Mouse (Mus musculus): Measurements from ENCODE around the gene Foxo6. TPM values are rescaled to one million over a fixed set of nuclear protein-coding genes. Genes with fewer than 3 reads are reported as not detected.
A peak's percentile ranks its signal among the peaks of the same experiment; 100 is the strongest.

Gene Foxo6
- polyA plus RNA-seq, 1 experiment: 0.20 TPM

DNA sequence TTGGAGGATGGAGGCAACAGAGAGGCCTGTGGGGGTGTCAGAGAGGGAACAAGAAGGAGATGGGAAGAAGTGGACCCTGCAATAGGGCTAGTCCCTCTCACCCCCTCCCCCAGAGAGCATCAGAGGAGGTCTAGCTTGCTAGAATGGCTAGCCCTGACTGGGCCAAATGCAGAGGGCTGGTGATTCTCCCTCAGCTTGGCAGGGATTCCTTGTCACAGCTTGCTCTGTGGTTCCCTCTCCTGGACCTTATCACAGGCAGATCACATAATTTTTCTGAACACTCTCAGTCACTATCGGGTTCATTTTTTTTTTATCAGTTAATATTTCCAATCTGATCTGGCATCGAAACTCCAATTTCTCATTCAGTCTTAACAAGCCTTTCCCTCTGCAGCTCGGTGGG, 46.0 kb downstream of the Foxo6 start:
- Histone ChIP-seq H3K4me3 (ENCODE audit: extremely low read depth, insufficient read depth, insufficient read length) (no peak overlapping the region), H3K27me3 (ENCODE audit: control insufficient read depth, insufficient read depth, low read length) (no peaks in the 10 kb centered on the region; the same call in 1 of the 2 replicates), H3K27ac (ENCODE audit: insufficient read depth, low read length) (no peak overlapping the region), H3K36me3 (ENCODE audit: control insufficient read depth, insufficient read depth, low read length) (no peaks in the 10 kb centered on the region), H3K4me1 (ENCODE audit: control insufficient read depth, insufficient read depth, insufficient read length) (no peaks in the 10 kb centered on the region)
- TF ChIP-seq POLR2A (IDR thresholded peaks at IDR 0.05; ENCODE audit: low read depth, low read length) (no peak), CTCF (IDR thresholded peaks at IDR 0.05; ENCODE audit: extremely low read depth, insufficient read depth, insufficient read length, insufficient replicate concordance) (no peak)
- 79% methylated on average over 3 of the region's 3 CpGs for WGBS
- no peak for DNase-seq (ENCODE audit: low read depth in 1 of 2, low spot score in 2 of 2)

GRCm38 (mm10) chr4:120239419-120239818, 47.7 kb downstream of the Foxo6 start:
- 64% methylated on average over 3 of the region's 3 CpGs for WGBS
- H3K4me1 ChIP-seq (ENCODE audit: control insufficient read depth, insufficient read depth, insufficient read length): no peaks in the 10 kb centered on the region

GRCm38 (mm10) chr4:120233243-120233642, 53.9 kb downstream of the Foxo6 start:
- H3K4me3 ChIP-seq (ENCODE audit: extremely low read depth, insufficient read depth, insufficient read length): no peak overlapping the region
- DNase-seq (ENCODE audit: low read depth in 1 of 2, low spot score in 2 of 2): no peak
- H3K36me3 ChIP-seq (ENCODE audit: control insufficient read depth, insufficient read depth, low read length): no peaks in the 10 kb centered on the region
- 31% methylated on average over 2 of the region's 2 CpGs for WGBS
- H3K4me1 ChIP-seq (ENCODE audit: control insufficient read depth, insufficient read depth, insufficient read length): no peaks in the 10 kb centered on the region
- H3K27me3 ChIP-seq (ENCODE audit: control insufficient read depth, insufficient read depth, low read length): no peaks in the 10 kb centered on the region; the same call in 1 of the 2 replicates
- no peak overlapping the region for H3K27ac ChIP-seq (ENCODE audit: insufficient read depth, low read length)
- TF ChIP-seq POLR2A (IDR thresholded peaks at IDR 0.05; ENCODE audit: low read depth, low read length) (no peak), CTCF (IDR thresholded peaks at IDR 0.05; ENCODE audit: extremely low read depth, insufficient read depth, insufficient read length, insufficient replicate concordance) (no peak)

More at GRCm38 (mm10) chr4:120239419-120239818, 47.7 kb downstream of the Foxo6 start:
- TF ChIP-seq POLR2A (IDR thresholded peaks at IDR 0.05; ENCODE audit: low read depth, low read length): no peak
- no peak for TF ChIP-seq CTCF (IDR thresholded peaks at IDR 0.05; ENCODE audit: extremely low read depth, insufficient read depth, insufficient read length, insufficient replicate concordance)
- H3K36me3 ChIP-seq (ENCODE audit: control insufficient read depth, insufficient read depth, low read length): no peaks in the 10 kb centered on the region
- no peaks in the 10 kb centered on the region; the same call in 1 of the 2 replicates for H3K27me3 ChIP-seq (ENCODE audit: control insufficient read depth, insufficient read depth, low read length)
- H3K4me3 ChIP-seq (ENCODE audit: extremely low read depth, insufficient read depth, insufficient read length): no peak overlapping the region
- no peak overlapping the region for H3K27ac ChIP-seq (ENCODE audit: insufficient read depth, low read length)
- no peak for DNase-seq (ENCODE audit: low read depth in 1 of 2, low spot score in 2 of 2)

DNA sequence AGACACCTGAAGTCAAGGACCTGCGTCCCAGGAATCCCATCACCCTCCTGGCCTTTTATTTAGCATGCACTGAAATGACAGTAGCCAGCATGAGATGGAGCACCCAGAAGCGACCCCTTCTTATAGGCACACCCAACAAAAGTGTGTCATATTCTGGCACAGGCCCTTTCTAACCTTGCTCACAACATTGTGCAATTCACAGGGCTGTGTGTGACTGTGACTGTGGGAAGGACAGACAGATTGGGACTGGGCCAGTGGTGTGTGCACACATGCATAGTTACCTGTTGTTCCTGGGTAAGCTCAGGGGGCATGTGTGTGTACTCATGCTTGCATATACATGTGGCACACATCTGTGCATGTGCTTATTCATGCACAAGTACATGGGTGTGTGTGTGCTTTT, 54.6 kb downstream of the Foxo6 start:
- TF ChIP-seq CTCF (IDR thresholded peaks at IDR 0.05; ENCODE audit: extremely low read depth, insufficient read depth, insufficient read length, insufficient replicate concordance): no peak
- TF ChIP-seq POLR2A (IDR thresholded peaks at IDR 0.05; ENCODE audit: low read depth, low read length): no peak
- Histone ChIP-seq H3K4me1 (ENCODE audit: control insufficient read depth, insufficient read depth, insufficient read length) (no peaks in the 10 kb centered on the region), H3K36me3 (ENCODE audit: control insufficient read depth, insufficient read depth, low read length) (no peaks in the 10 kb centered on the region), H3K27ac (ENCODE audit: insufficient read depth, low read length) (no peak overlapping the region), H3K4me3 (ENCODE audit: extremely low read depth, insufficient read depth, insufficient read length) (no peak overlapping the region), H3K27me3 (ENCODE audit: control insufficient read depth, insufficient read depth, low read length) (no peaks in the 10 kb centered on the region; the same call in 1 of the 2 replicates)
- no peak for DNase-seq (ENCODE audit: low read depth in 1 of 2, low spot score in 2 of 2)
- 89% methylated on average over 2 of the region's 2 CpGs for WGBS

DNA sequence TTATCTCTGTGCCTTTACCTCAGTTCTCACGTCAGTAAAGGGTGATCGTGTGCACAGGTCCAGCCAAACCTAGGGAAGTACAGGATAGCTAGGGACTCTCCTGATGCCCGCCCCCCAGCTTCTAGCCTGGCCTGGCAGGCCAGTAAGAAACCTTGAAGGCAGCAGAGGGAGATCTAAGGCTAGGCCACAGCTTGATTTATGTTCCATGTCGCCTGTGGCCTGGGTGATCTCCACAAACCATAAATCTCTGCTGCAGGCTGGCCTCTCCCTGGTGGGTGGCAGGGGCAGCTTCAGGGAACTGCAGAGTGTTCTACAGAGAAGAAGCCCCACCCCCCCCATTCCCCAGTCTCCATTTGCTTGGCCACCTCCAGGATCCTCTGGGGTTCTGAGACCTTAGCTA, 55.2 kb downstream of the Foxo6 start:
- WGBS: 67% methylated on average over 4 of the region's 4 CpGs
- DNase-seq (ENCODE audit: low read depth in 1 of 2, low spot score in 2 of 2): no peak
- Histone ChIP-seq H3K4me3 (ENCODE audit: extremely low read depth, insufficient read depth, insufficient read length) (no peak overlapping the region), H3K36me3 (ENCODE audit: control insufficient read depth, insufficient read depth, low read length) (no peaks in the 10 kb centered on the region), H3K4me1 (ENCODE audit: control insufficient read depth, insufficient read depth, insufficient read length) (no peaks in the 10 kb centered on the region), H3K27me3 (ENCODE audit: control insufficient read depth, insufficient read depth, low read length) (no peaks in the 10 kb centered on the region), H3K27ac (ENCODE audit: insufficient read depth, low read length) (no peak overlapping the region)
- no peak for TF ChIP-seq CTCF (IDR thresholded peaks at IDR 0.05; ENCODE audit: extremely low read depth, insufficient read depth, insufficient read length, insufficient replicate concordance)

GRCm38 (mm10) chr4:120230256-120230649, 56.9 kb downstream of the Foxo6 start:
- Histone ChIP-seq H3K27ac (ENCODE audit: insufficient read depth, low read length) (no peak overlapping the region), H3K4me3 (ENCODE audit: extremely low read depth, insufficient read depth, insufficient read length) (no peak overlapping the region), H3K4me1 (ENCODE audit: control insufficient read depth, insufficient read depth, insufficient read length) (no peaks in the 10 kb centered on the region), H3K27me3 (ENCODE audit: control insufficient read depth, insufficient read depth, low read length) (no peaks in the 10 kb centered on the region), H3K36me3 (ENCODE audit: control insufficient read depth, insufficient read depth, low read length) (no peaks in the 10 kb centered on the region)
- peak; percentile 3 to 28 for DNase-seq (ENCODE audit: low read depth in 1 of 2, low spot score in 2 of 2)
- 15% methylated on average over 6 of the region's 6 CpGs for WGBS
- TF ChIP-seq CTCF (IDR thresholded peaks at IDR 0.05; ENCODE audit: extremely low read depth, insufficient read depth, insufficient read length, insufficient replicate concordance) (peak; percentile 63; the same call in 1 of the 2 replicates), POLR2A (IDR thresholded peaks at IDR 0.05; ENCODE audit: low read depth, low read length) (no peak)

- H3K27ac ChIP-seq (ENCODE audit: insufficient read depth, low read length): no peak overlapping the region
- H3K36me3 ChIP-seq (ENCODE audit: control insufficient read depth, insufficient read depth, low read length): no peaks in the 10 kb centered on the region
- no peaks in the 10 kb centered on the region for H3K4me1 ChIP-seq (ENCODE audit: control insufficient read depth, insufficient read depth, insufficient read length)
- no peak overlapping the region for H3K4me3 ChIP-seq (ENCODE audit: extremely low read depth, insufficient read depth, insufficient read length)
- no peaks in the 10 kb centered on the region for H3K27me3 ChIP-seq (ENCODE audit: control insufficient read depth, insufficient read depth, low read length)
- no peak for TF ChIP-seq CTCF (IDR thresholded peaks at IDR 0.05; ENCODE audit: extremely low read depth, insufficient read depth, insufficient read length, insufficient replicate concordance)
- no peak for TF ChIP-seq POLR2A (IDR thresholded peaks at IDR 0.05; ENCODE audit: low read depth, low read length)
- no peak for DNase-seq (ENCODE audit: low read depth in 1 of 2, low spot score in 2 of 2)
- WGBS: 76% methylated on average over 13 of the region's 13 CpGs
These were observed 57.5 kb downstream of the Foxo6 start for GRCm38 (mm10) chr4:120229505-120230255.

Measured in spleen, adult 2 months (tissue).